Mouse (Mus musculus) right cerebral cortex, postnatal 36 days (tissue): ENCODE measurements around the gene Mast3.

Experiments
- DNase-seq, 2 experiments: peaks; one replicate each; pipeline ENCODE4 v3.0.0; 2022; ENCODE audit warnings: low spot score in 2 of 2, mixed read lengths in 1 of 2

Gene Mast3

DNA sequence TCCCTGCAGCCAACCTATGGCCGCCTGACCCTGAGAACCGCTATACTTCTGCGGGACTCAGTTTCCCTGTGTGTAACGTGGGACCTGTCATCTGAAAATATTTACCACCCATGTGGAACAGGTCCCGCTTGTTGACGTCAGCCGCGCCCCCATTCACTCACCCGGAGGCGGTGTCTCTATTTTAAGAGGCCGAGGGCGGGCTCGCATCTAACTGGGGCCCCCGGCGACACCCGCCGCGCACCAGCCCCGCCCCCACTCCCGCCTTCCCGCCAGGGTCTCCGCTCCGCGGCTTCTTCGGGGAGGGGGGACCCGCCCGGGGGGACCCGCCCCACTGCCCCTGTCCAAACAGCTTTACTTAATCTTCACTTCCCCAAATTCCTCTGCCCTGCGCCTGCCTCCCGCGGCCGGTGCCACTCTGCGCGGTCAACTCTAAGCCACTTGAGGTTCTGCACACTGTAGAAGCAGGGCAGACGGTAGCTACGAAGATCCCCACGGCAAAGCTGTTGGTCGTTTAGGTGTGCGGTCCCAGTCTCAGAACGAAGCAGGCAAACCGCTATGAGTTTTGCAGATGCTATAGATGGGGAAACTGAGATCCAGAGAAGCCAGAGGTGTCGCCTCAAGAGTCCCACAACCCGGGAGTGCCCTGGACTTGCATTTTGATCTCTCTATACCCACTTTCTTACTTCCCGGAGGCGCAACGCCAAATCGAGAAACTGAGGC lies 933 bp downstream of the Mast3 start:
- peak; percentile 73 to 85 for DNase-seq

DNA sequence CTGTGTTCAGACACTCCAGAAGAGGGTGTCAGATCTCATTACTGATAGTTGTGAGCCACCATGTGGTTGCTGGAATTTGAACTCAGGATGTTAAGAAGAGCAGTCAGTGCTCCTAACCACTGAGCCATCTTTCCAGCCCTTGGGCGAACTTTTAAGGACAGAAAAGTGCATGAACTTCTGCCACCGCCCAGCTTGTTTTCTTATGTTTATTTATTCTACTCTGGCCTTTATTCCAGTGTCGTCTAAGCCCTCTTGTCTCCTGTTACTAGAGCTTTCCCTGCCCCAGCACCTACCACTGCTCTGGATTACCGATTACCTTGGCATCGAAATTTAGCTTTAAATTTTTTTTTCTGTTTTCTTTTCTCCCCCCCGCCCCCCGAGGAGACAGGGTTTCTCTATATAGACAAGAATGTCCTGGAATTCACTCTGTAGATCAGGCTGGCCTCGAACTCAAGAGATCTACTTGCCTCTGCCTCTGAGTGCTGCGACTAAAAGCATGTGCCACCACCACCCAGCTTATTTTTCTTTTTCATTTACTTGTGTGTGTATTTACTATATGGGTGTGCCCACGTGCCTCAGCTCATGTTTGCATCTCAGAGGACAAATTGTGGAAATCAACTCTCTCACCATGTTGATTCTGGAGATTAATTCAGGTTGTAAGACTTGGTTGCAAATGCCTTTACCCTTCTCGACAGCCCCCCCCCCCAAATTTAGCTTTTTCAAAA lies 1.9 kb downstream of the Mast3 start:
- no peak for DNase-seq

DNA sequence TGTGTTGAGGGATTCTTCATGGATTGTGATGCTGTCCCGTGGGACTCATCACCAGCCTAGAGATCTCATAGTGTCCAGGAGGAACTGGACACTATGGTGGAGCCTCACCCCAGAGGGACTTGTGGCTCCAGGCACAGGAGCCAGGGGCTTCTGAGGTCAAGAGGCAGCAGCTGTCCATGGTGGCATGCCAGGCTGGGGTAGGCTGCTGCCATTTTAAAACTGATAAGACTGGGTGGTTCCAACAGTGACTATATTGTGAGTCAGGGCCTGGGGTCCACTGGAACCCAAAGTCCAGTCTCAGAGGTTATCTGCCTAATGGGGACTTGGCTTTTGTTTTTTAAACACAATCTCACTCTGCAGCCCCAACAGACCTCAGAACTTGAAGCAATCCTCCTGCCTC lies 3.0 kb downstream of the Mast3 start:
- DNase-seq: no peak

DNA sequence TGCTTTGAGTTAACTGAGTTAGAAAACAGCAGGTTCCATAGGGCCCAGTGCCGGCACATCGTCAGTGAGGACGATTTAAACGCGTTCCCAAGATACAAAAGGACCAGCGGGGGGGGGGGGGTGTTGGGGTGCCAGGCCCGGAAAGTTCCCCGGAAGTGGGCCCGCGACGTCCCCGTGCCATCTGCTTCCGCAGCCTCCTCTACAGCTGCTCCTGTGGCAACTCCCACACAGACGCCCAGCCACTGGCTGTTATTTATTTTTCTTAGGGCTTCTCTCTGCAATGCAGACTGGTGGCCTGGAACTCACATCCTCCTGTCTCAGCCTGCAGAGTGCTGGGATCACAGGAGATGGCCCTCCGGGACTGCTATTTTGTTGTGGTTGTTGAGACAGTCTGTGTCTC lies 3.7 kb downstream of the Mast3 start:
- peak; percentile 81 to 85 for DNase-seq

DNA sequence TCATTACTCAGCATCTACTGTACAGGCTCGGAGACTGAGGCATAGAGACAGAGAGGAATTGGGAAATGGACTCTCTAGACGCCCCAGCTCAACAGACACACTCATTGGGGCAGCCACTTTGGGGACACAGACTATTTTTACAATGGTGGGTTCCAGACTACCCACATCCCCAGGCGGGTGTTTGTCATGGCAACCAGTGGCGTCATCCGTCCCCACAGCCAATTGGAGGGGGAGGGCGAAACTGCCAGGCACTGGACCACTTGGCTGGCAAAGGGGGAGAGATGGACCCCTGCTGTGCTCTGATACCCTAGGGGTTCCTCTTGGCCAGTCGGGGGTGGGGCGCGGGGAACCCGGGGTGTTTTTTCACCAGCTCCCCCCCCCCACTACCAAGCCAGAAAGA lies 4.2 kb downstream of the Mast3 start:
- DNase-seq: peak in 1 of 2 experiments; percentile 71

DNA sequence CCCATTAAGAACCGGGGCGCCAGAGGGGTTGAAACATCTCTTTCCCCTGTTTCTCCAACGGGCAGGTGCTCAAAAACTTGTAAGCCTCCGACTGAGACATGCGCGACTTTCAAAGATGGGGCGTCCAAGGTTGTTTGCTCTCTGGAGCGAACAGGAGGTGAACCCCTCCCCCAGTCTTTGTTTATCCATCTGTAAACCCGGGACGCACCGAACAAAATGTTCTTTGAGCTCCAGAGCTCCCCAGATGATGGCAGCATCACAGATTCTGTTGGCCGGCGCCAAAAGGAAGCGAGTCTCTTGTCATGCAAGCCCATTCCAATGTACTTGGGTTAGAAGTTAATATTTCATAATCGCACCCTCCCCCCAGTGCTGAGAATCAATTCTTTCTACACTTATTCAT lies 6.6 kb downstream of the Mast3 start:
- DNase-seq: no peak

DNA sequence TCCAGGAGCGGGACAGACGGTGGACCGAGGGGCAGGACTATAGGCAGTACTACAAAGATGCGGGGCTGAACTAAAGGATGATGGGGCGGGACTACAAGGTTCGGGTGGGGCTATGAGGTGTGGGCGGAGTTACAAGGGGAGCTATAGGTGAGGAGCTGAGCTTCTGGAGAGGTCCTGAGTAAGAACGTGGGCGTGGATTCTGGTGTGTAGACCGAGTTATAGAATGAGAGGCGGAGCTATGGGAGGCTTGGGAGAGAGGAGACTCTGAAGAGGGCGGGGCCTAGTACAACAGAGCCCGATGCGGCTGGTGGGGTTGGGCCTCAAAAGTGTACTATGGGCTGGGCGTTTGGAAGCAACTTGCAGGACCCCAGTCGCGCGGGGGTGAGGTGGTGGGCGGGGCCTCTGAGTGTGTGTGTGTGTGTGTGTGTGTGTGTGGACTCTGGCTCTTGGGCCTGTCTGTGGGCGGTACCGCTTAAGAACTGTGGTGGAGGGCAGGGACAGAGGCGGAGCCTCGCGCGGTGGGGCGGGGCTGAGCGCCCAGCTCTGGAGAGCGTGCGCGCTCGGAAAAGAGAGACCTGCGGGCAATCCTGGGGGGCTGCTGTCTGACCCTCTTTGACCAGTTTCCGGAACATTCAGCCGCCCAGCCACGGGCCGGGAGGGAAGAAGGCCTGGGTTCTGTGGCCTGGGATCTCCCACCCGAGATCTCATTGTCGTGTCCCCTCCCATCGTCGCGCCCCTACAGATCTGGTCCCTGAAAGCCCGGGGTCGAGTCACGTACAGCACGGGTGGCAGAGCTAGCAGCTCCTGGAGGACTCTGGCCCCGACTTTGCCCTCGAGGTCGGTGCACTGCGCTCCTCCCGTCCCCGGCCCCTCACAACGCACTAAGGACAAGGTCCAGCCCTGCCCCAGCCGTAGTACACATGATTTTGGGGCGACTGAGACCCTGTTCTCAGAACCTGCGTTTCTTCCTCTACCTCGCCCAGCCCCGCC lies 7.5 kb downstream of the Mast3 start:
- DNase-seq: peak; percentile 87 to 92

DNA sequence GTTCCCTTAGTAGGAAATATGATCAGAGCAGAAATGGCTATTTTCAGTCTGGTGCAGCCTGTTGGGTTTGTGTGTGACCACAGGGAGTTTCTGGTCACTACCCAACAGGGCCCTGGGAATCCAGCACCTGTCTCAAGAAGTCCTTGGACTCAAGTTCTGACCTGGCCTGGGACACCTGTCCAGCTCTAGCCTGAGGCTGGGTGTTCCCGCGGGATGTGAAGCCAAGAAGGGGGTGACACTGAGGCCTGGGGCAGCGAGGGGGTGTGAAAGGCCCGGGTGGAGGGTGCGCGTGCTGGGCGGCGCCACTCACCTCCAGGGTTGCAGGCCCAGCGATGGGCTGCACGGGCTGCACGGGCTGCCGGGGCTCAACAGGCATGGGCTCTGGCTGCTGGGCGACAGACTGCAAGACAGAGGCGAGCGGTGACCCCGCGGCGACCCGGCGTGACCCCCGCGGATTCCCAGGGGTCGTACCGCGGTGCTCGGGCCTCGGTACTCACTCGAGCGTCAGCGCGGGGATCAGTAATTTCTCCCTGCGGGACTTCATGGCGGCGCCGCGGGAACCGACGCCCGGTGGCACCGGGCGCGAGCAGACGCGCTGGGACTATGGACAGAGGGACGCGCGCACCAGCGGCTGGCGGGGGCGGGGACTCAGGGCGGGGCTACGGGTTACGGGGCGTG lies 8.3 kb downstream of the Mast3 start:
- DNase-seq: no peak

DNA sequence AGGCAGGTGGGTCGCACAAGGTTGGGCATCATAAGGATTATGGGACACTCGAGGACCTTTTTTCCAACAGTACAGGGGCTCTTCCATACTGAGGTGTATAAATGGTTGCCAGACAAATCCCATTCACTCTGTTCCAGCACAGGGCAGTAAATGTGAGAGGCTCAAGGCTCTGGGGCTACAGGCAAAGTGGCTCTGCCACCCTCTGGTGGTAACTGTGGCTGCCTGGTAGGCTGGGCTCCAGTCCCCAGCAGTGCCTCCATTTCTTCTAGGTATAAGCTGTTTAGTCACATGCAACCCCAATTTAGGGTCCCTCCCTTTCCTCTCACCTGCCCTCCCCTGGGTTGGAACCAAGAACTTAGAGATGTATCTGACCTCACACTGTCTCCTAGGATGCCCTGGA lies 9.5 kb downstream of the Mast3 start:
- no peak for DNase-seq

DNA sequence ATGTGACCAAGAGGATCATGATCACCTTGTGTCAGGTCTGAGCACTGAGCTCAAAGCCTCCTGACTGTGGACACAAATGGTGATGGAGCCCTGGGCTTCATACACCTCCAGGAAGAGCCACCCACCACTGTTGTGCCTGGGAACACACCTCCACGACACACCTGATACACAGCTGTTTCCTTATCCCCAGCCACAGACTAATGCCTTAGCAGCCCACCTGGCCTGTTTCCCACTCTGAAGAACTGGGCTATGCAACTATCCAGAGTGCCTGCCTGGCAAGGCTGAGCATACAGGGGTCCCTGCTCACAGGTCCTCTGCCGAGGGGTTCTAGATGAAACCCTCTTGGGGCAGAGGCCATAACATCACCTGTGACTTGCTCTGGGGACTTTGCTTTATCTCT lies 10.6 kb downstream of the Mast3 start:
- no peak for DNase-seq

DNA sequence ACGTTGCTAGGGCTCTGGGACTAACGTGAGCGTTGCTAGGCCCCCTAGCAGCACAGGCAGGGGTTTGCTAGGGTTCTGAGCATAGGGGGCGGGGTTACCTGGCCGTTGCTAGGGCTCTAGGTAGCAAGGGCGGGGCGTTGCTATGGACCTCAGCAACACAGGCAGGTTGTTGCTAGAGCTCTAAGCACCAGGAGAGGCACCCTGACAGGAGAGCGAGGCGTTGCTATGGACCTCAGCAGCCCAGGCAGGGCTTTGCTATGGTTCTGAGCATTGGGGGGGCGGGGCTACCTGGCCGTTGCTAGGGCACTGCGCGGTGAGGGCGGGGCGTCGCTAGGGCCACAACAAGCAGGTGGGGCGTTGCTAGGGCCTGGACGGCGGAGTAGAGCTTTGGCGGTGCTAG lies 12.2 kb downstream of the Mast3 start:
- peak in 1 of 2 experiments; percentile 78 for DNase-seq

DNA sequence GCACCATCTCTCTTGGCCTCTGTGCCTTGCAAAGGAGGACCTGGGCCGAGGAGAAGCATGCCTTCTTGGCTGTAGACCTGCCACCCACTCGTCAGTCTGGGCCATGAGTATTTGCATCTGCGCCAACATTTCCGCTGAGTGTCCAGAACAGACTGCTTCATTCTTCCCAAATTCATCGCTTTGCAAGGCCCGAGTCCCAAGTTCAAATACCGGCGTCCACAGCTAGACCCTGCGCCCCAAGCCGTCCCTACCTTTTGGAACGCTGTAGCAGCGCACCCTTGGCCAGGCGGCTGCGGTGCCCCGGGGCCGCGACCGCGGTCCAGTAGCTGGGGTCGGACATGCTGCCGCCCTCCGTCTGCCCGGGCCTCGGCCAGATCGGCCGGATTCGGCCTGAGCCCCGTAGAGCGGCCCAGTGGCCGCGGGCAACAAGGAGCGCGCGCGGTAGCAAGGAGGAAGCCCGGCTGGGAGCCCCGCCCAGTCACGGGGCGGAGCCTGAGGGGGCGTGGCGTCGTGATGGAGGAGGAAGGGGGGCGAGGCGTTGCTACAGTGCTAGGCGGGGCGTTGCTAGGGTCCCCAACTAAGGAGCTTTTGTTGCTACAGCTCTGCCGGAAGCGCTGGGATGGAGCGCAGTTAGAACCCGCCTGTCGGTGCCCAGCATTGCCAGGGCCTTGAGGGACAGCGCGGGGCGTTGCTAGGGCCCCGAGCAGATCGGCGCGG lies 12.7 kb downstream of the Mast3 start:
- DNase-seq: peak; percentile 94

DNA sequence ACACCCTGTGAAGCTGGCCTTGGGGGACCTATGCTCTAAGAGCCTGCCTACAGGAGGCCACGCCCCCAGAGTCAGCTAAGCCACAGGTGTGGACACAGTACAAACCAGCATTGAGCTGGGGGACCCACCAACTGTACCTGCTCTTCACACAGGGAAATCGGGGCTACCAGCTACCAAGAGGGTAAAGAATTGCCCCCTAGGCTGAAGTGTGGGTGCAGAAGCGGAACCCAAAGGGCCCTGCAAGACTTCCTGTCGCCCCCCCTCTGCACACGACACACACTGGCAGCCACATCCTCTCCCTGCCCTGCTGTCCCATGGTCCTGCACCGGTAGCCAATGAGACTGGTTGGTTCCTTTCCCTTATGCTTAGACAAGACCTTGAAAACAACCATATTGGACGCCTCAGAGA lies 13.6 kb downstream of the Mast3 start:
- DNase-seq: no peak

DNA sequence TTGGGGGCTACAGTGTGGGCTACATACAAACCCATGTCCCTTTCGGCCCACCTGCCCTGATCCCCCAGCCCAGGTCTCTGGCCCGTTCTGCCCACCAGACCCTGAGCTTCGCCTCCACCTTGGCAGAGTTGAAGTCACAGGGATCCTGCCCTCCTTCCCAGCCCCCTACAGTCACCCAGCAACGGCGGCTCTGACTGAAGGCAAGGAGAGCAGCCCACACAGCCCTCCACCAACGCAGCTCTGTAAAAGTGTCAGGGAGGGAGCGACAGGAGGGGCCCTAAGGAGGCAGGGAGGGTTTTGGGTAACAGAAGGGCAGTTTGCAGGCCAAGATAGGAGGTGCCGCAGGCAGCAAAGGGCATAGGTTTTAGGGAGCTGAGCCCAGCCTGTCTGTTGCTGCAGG lies 14.0 kb downstream of the Mast3 start:
- DNase-seq: peak in 1 of 2 experiments; percentile 63

DNA sequence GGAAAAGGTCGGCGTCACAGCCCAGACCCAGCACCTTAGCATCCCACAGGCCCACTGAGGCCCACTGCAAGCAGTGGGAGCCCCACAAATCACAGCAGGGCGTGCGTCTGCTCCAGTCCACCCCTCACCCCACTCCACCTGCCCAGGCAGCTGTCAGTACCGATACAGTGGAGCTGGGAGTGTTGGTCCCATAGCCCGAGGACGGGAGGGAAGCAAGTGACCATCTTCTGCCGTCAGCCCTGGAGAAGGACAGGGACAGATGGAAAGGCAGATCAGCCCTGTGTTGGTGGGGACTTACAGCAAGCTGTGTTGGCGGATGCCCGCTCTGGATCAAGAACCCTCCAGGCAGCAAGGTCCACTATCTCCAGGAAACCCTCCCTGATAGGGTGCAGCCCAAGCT lies 15.8 kb downstream of the Mast3 start:
- no peak for DNase-seq

DNA sequence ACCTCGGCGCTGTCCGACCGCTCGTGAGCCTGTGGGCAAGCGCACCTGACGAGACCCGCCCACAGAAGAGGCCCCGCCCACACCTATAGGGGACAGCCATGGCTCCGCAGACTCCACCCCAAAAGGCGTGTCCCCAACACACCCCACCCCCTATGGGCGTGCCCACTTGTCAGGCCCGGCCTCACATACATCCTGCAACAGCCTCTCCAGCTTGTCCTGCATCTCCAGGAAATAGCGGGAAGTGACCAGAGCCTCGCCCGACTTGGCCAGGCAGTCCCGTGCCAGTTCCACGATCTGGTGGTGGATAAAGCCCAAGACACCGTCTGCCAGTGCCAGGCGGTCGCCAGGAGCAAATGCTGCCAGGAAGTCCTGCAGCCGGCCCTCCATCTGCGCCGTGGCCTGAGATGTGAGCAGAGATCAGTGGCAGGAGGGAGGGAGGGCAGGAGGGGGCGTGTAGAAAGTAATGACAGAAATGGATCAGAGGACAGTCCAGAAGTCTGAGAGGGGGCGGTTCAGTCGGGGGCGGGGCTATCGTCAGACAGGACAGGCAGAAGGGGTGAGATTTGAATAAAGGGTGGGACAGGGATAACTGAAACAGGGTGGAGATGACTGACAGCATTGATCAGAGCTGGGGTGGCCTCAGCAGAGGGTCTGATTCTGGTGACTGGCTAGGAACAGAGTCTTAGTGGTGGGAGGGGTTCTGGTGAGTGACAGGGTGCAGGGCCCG lies 16.8 kb downstream of the Mast3 start:
- DNase-seq: no peak

DNA sequence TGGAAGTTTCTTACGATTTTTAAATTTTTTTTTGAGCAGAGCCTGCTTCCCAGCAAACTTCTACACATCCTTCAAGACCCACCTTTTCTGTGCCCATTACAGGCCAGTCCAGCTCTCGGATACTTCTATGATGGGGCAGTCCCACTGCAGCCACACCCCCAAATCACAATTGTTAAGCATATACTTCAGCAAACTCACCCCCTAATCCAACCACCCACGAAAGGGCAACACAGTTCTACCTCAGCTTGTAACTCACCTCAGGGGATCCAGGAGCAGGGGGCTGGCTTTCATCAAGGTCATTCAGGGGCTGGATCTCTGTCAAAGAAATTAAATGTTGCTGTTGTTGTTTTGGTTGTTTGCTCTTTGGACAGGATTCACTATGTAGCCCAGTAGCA lies 17.8 kb downstream of the Mast3 start:
- no peak for DNase-seq

DNA sequence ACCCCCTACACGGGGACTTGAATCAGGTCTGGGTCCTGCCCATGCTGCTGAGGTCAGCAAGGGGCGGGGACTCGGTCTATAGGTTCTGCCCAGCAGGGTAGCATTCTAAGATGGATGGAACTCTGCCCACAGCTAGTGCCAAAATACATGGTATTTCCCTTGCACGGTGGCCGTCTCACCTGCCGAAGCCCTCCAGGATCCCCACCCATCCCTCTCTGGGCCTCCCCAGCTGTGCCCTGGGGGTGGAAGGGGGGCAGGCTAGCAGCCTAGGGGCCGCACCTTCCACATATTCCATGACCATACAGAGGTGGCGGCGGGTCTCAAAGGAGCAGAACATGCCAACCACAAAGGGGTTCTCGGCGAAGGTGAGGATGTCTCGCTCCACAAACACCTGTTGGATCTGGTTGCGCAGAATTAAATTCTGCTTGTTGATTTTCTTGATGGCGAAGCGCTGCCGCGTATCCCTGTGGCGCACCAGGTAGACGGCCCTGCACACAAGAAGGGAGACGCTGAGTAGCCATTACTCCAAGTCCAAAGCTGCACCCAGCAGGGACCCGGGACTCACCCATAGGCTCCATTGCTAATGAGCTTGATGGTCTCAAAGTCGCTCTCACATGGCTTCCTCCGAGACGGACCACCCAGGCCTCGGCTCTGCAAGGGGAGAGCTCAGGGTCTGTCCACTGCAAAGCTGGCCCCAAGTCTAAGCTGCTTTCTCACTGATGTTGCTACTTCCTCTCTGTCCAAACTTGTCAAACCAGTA lies 18.4 kb downstream of the Mast3 start:
- DNase-seq: no peak

DNA sequence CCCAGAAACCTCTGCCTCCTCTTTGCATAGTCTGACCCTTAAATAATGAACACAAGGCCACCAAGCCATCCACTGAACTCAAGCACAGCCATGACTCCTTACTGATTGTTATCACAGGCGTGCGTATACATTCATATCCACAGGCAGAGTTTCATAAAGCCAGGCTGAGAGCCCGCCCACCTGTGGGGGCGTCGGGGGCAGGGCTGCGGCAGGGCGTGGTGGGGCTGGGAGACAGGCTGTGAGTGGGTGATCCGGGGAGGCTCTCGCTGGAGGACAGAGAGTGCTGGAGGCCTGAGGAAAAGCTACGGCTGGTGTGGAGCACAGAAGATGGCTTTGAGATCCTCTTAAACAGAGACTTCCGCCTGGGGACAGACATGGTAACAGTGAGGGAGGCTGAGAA lies 24.8 kb downstream of the Mast3 start:
- DNase-seq: no peak
